Mouse (Mus musculus) cerebellum, postnatal 25 days (tissue): ENCODE results near the gene Six4.
A peak's percentile ranks its signal among the peaks of the same experiment; 100 is the strongest.
"Not testable (repeated sequence)": the region's sequence is repeated elsewhere in the genome, so short reads cannot be mapped to it uniquely, and the experiment has no call there.

Experiments used
- DNase-seq, 2 experiments: peaks; one replicate each; pipeline ENCODE4 v3.0.0; 2021; ENCODE audit warnings: mixed read lengths in 2 of 2

Six4 gene

DNA sequence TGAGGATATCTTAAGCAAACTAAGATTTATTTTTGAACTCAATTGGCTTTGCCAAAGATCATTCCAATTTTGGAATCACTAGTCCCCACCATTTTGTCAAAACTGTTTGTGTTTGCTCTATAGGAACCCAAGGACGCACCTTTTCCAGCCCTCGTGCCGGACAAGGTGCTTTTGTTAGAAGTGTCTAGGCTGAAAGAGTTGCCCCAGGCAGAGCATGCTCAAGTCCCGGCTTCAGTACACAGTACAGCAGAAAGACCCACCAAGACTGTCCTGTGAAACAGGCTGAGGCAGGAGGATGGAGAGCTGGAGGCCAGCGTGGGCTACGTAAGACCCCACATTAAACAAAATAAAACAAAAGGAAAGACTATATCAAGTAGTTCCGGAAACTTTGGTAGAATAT, 26.2 kb downstream of the Six4 start:
- no peak for DNase-seq

DNA sequence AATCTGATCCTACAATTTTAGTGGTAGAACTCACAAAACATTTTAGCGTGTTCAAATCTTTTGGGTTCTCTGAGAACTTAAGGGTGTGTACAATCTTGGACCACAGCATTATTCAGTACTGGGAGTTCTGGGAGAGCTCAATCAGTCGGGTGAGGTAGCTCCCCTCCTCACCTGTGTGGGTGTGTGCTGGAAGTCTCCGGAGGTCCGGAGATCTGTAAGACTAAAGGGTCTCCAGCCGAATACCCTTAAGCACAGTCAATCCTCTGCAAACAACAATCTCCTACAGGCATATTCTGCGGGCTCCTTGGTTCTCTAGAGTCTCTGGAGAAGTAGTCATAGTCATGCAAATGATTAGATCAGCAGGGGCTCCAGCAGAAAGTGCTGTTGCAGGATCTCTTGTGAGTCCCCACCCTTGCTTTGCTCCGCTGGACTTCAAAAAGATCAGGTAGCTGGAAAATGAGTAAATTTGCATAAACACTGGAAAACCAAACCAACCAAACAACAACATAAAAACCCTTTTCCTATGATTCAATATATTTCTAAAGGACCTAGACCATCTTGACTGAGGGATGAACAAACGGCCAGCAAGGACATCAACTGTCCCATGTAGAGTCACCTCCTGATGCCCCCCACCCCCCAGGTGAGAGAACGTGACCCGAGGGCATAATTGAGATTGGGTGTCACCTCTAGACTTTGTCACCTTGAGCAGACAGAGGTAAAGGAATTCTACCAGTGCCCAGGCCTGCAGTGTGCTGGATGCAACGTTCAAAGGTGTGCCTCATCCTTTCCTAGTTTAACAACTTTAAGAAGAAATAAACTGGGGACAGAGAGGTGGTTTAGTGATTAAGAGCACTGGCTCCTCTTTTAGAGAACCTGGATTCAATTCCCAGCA, 27.3 kb downstream of the Six4 start:
- DNase-seq, result no peak

DNA sequence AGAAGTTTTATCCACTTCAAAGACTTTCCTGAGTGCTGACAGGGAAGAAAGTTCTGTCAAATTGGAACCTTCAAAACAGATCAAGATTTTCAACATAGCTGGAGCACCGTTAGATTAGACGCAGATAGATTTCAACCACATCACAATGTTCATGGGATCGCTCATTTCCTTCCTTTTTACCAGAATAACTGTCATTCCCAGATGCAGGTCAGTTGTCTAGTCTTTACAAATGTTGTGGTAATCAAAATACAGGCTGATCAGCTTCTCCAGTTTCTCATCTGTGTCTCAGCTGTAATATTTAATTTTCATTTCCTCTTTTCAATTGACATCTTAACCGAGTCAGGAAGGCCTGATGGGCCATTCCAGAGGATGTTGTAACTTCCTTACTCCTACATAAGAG, 29.5 kb downstream of the Six4 start:
- DNase-seq, result no peak

DNA sequence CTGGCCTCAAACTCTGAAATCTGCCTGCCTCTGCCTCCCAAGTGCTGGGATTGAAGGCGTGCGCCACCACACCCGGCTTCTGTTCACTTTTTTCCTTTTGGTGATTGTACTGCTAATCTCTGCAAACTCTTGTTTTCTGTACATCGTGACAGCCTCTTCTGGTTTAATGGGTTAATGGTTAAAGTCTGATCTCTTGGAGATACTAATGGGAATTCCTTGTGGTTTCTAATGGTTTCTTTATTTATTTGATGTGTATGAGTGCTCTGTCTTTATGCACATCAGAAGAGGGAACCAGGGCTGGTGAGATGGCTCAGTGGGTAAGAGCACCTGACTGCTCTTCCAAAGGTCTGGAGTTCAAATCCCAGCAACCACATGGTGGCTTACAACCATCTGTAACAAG, 31.4 kb downstream of the Six4 start:
- DNase-seq, result not testable (repeated sequence)

DNA sequence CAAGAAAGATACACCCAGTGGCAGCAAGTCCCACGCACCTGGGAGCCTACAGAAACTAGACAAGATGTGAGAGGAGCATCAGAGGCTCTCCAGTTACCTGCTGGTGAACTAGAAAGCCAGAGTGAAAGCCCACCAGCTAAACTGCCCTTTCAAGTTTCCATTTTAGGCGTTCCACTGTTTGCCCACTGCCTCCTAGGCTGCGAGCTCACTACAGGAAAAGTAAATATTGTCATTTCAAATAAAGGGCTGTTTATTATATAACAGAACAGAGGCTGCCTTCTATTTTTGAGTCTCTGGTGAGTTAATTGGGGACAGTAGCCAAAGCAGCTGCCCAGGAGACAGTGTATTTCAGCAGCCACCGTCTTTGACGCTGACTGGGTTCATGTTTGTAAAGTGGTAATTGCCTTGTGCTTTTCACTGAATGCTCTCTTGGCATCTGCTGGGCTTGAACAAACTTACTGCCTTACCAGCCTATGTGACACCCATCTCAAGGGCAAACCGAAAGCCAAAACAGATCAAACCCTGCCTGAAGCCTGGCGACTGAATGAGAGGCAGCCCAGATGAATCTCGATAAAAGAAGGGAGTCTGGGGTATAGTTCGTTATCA, 52.3 kb downstream of the Six4 start:
- DNase-seq, result no peak

DNA sequence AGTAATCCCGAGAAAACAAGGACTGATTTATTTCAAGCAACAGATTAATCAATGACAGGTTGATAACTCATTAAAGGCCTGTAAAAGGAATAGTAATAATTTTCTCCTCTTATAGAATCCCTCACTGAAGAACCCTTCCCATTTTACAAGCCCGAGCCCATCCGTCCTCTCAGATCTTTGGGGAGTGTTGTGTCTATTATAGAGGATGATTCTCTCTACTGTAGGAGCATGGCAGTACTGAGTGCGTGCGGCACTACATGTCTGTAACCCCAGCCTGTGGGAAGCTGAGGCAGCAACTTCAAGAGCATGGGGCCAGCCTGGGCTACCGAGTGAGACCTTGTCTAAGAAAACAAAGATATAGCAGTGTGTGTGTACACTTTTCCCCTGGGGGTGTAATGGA, 55.8 kb downstream of the Six4 start:
- no peak for DNase-seq

DNA sequence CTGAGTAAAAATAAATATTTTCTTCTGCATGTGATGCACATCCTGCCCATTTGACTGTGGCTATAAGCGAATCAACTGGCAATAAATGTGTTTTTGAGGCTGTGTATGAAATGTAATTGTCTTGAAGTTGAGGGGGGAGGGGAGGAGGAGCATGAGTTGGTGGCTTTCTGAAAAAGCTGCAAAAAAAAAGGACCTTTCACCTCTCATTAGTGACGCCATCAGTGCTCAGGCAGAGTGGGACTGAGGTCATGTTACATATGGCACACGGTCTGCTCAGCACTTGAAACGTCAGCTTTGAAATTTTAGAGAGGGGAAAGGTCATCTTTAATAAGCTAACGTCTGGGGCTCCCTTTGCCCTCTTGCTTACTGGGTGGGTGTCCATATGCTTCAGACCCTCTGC, 57.8 kb downstream of the Six4 start:
- no peak for DNase-seq

DNA sequence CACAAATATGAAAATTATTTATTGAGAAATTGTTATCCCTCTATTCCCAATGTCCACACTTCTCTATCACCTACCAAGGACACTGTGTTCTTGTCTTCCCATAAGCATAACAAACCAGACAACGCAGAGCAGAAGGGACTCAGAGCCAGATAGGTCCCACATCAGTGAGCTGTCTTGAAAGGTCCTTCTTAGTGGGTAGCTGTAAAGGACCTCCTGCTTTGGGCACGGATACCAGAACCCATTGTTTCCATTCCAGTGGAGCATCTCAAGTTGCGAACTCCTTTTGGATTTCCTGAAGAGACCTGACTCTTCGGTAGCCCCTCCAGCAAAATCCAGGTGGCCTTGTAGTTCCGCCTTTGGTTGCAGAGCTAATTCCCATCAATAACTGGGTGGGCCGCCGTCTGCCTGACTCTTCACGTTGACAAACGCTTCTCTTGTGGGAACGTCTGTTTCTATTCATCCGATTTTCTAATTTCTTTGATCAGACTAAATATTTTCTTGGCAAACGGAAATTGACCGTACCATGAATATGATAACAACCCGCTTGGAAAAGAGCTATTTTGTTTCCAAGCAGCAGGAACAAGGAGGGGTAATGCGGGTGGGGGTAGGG, 58.6 kb downstream of the Six4 start:
- no peak for DNase-seq

DNA sequence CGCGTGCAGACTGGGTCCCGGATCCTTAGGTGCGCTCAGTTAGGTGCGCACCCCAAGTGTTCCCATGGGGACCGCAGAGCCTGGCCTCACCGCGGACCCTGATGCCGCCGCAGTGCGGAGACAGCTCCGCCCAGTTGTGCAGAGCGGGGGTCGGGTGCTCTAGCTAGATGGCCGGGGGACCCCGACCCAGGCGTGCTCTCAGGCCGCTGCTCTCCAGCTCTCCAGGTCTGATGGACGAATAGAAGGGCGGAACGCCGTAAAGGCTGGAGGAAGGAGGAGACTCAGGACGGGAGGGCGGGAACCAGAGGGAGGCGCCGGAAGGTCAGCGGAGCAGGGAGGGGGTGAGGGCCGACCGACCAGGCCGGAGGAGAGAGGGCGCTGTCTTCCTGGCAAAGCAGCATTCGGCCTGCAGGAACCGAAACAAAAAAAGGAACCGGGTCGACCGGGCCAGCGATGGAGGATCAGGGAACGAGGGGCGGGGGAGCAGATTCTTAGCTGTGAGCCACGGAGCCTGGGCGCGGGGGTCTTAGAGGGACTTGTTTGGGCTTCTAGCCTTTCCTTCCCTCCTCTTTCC, 59.5 kb downstream of the Six4 start, which contains the start of gene Six1:
Gene Six1, minus strand, starts transcription at position 220 of the 574 bp plus-strand sequence.
- peak in 1 of 2 experiments; percentile 51 for DNase-seq

DNA sequence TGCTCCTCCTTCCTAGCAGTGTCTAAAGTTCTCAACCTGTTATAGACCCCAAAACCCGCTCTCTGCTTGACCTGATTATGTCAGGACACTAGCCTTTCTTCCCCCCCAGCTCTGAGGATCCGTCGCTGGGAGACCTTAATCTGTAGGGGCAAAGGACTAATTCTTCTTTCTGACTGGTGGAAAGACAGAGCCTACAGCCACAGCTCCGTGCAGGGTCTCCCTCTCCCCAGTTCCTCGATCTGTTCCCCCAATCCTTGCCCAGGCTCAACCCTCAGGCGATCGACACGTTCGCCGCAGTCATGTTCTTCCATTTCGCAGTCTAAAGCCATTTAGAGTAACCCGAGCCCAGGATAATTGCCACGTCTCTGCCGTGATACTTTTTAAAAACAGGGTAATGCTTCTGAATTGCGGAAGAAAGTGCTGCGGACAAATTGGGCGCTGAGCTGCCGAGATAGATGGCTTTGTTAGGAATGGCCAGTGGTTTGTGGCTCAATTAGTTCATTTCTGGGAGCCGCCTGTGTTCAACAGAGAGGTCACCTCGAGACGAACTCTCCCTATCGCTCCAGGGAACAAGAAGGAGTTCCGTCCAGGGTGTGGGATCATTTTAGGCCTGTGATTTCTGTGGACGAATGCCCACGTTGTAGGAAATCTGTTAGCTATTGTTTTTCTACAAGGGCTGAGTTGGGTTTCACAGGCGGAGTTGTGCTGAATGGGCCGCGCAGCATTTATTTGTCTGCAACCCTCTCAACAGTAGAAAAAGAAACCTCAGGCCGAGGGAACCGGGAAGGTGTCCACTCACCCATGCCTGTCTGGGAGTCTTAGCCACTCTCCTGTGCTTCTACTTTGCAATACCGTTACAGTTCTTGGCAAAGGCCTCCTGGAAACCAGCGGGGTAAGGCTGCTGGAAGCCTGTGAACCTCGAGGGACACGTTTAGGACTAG, 60.3 kb downstream of the Six4 start:
- DNase-seq, result no peak

DNA sequence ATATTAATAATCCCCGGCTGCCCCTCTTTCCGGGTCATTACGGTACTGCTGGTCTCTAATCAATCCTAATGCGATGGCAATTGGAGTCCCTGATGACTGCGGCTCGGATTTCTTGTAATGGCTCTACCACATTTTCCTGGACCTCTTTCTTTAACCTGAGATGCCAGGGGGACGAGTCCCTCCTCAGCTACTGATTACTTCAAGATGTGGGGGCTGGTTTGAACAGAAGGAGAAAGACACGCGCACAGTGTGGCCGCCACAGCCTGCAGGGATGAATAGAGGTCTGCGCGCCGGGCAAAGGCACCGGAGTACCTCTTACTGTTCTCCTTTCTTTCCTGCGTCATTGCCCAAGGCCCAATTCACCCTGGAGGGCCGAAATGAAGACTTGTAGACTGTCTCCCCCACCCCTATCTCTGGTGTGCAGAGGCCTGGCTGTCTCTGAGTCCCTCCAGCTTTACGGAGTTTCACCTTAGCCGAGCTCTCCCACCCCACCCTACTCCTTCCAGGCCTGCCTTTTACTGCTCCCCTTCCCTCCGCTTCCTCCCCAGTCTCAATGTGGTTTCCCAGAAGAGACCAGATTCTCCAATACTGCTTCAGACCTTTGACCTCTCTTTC, 61.1 kb downstream of the Six4 start:
- no peak for DNase-seq

DNA sequence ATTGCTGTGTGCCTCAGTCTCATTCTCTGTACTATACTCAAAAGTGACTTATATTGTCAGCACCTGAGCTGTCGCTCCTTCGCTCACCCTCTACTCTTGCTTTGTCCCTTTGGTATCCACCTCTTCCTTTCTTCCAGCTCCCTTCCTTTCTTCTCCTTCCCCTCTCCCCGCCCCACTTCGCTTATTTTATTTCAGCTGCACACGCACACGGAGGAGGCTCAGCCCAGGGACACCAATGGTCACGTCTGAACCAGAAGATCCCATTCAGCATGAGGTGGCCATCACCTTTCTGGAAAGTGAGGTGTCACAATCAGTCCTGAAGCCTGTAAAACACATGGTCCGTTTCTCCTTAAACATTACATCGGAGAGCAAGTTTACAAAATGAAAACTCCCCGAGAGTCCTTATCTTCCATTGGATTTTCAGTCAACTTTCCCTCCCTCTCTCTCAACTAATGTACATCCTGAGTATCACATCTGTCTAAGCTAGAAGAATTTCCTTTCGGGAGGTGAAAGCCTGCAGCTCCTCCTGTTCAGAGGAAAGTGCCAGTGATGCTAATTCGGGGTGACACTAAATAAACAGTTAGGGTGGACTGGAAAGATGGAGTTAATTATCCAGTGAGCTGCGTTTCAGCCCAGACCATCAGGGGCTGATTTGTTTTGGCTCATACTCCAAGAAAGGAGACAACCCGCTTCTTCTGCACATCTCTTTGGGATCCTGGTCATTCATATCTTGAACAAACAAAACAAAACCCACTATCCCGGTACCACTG, 62.3 kb downstream of the Six4 start:
- DNase-seq, result no peak

DNA sequence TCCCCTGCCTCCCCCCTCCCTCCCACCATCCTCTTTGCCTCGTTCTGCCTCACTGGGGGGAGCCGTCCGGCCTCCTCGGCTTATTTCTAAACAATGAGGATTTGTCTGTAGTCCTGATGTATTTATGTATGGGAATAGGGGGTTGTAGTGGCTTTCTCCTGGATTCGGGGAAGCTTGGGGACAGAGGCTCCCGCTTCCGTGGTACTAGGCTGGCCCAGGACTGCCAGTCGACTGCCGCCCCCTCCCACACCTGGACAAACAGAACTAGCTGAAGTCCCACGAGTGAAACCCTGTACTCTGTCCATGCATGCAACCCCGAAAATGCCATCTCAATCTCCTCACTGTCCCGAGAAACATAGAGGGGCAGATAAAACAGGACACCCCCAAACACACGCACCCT, 63.0 kb downstream of the Six4 start:
- DNase-seq, result no peak
